Mouse (Mus musculus) brain, embryonic 14.5 days (tissue): ENCODE results near the gene Tlk2.

Experiments used
- CTCF ChIP-seq: fragments of 200-500 bp; IDR thresholded peaks from 2 replicates; pipeline ENCODE4 v1.5.1; 2012; ENCODE audit warnings: inconsistent platforms, mild to moderate bottlenecking, moderate library complexity, borderline replicate concordance; ENCODE audit not compliant: insufficient read depth, insufficient read length; ENCODE audit errors: extremely low read depth
- POLR2A ChIP-seq: fragments of 200-500 bp; IDR thresholded peaks from 2 replicates; pipeline ENCODE4 v1.6.1; 2012; ENCODE audit warnings: mild to moderate bottlenecking, inconsistent platforms, borderline replicate concordance; ENCODE audit not compliant: poor library complexity, insufficient read depth, insufficient read length, severe bottlenecking; ENCODE audit errors: extremely low read depth

GRCm38 (mm10) chr11:105158047-105158446 is 20.6 kb upstream of the Tlk2 start:
- TF ChIP-seq CTCF: no peak
- TF ChIP-seq POLR2A: no peak
